Mouse (Mus musculus) lung, adult 2 months (tissue): ENCODE measurements around the gene Nup54. TPM values are rescaled to one million over a fixed set of nuclear protein-coding genes. Genes with fewer than 3 reads are reported as not detected.

Source experiments
- DNase-seq: peaks from one replicate; pipeline ENCODE4 v3.0.0; 2022
- H3K4me1 ChIP-seq: fragments of 200-500 bp; 2 replicates; pipeline ENCODE4 v1.6.1; 2011; ENCODE audit warnings: low read length; ENCODE audit not compliant: control insufficient read depth, insufficient read depth
- H3K4me3 ChIP-seq: fragments of 200-500 bp; replicated peaks from 2 replicates; pipeline ENCODE3; 2011; ENCODE audit warnings: low read depth, mild to moderate bottlenecking, control low read depth, low read length; ENCODE audit errors: extremely low read depth
- CTCF ChIP-seq: fragments of 200-500 bp; IDR thresholded peaks from 2 replicates; pipeline ENCODE4 v1.5.1; 2011; ENCODE audit warnings: mild to moderate bottlenecking, low read length, control low read depth; ENCODE audit not compliant: insufficient read depth
- POLR2A ChIP-seq: fragments of 200-500 bp; IDR thresholded peaks from 2 replicates; pipeline ENCODE4 v1.6.1; 2011; ENCODE audit warnings: low read depth, mild to moderate bottlenecking, control low read depth, low read length, borderline replicate concordance; ENCODE audit errors: extremely low read depth
- WGBS: fragments of 180-500 bp; shearing (Covaris S2); methylation state at CpG from one replicate; pipeline ENCODE4 v1.1.7; 2018; 5-methylcytosine and 5-hydroxymethylcytosine counted together
- polyA plus RNA-seq: library from polyadenylated mRNA; depleted of rRNA; stranded (reverse); fragments of >200 nt; gene quantifications from 2 replicates; pipeline ENCODE4 v1.2.3, GENCODE M21; 2012; rRNA removed

Gene Nup54
- polyA plus RNA-seq, 1 experiment, result 13.2 TPM

GRCm38 (mm10) chr5:92369151-92369994 is 65.6 kb downstream of the Nup54 start:
- Histone ChIP-seq H3K4me3 (no peak overlapping the region), H3K4me1 (no peaks in the 10 kb centered on the region)
- DNase-seq, result no peak
- no peak for TF ChIP-seq POLR2A
- TF ChIP-seq CTCF, result no peak
- 56% methylated on average over 13 of the region's 13 CpGs for WGBS

- no peak for TF ChIP-seq CTCF
- TF ChIP-seq POLR2A, result no peak
- H3K4me3 ChIP-seq, result no peak overlapping the region
- 41% methylated on average over 10 of the region's 10 CpGs for WGBS
- DNase-seq, result no peak
- no peaks in the 10 kb centered on the region for H3K4me1 ChIP-seq
Measured at GRCm38 (mm10) chr5:92368392-92368791, 66.6 kb downstream of the Nup54 start.

GRCm38 (mm10) chr5:92366565-92366964 is 68.5 kb downstream of the Nup54 start:
- TF ChIP-seq CTCF (no peak), POLR2A (no peak)
- Histone ChIP-seq H3K4me1 (no peaks in the 10 kb centered on the region), H3K4me3 (no peak overlapping the region)
- DNase-seq, result no peak
- 53% methylated on average over 6 of the region's 6 CpGs for WGBS

Other genes starting within 250 kb of the Nup54 start
- not detected in 2 replicates for gene U90926, start 219.8 kb downstream of the Nup54 start, polyA plus RNA-seq
- 2.6 and 3.1 TPM in 2 replicates for gene Ppef2, start 178.9 kb downstream of the Nup54 start, polyA plus RNA-seq
- 81.2 and 91.1 TPM in 2 replicates for gene Naaa, start 157.0 kb downstream of the Nup54 start, polyA plus RNA-seq
- 5.5 and 7.1 TPM in 2 replicates for gene Sdad1, start 124.7 kb downstream of the Nup54 start, polyA plus RNA-seq
- gene Cxcl9, start 107.1 kb downstream of the Nup54 start, polyA plus RNA-seq, result 1.8 and 3.0 TPM in 2 replicates
- gene Art3, start 103.4 kb downstream of the Nup54 start, polyA plus RNA-seq, result 16.5 and 26.2 TPM in 2 replicates
- 2.2 and 3.0 TPM in 2 replicates for gene Cxcl10, start 86.3 kb downstream of the Nup54 start, polyA plus RNA-seq
- 55.1 and 59.1 TPM in 2 replicates for gene Scarb2, start 71.6 kb upstream of the Nup54 start, polyA plus RNA-seq
- gene Fam47e, start 119.8 kb upstream of the Nup54 start, polyA plus RNA-seq, result 6.2 and 9.1 TPM in 2 replicates
- 9.7 and 12.9 TPM in 2 replicates for gene Stbd1, start 167.8 kb upstream of the Nup54 start, polyA plus RNA-seq
- 0.33 and 0.37 TPM in 2 replicates for gene Ccdc158, start 240.1 kb upstream of the Nup54 start, polyA plus RNA-seq
- 63.6 and 70.0 TPM in 2 replicates for gene Shroom3, start 248.2 kb upstream of the Nup54 start, polyA plus RNA-seq